Mouse (Mus musculus) E14TG2a.4 (cell line): ENCODE results near the gene Bola2.

Experiments
- CTCF ChIP-seq: conservative IDR thresholded peaks from 2 replicates; pipeline ENCODE4 v1.5.1; 2014; ENCODE audit warnings: low read length
- POU5F1 ChIP-seq: IDR thresholded peaks from 2 replicates; pipeline ENCODE4 v1.6.1; 2014; ENCODE audit warnings: low read length, borderline replicate concordance

- TF ChIP-seq CTCF (no peak), POU5F1 (no peak)
Measured at GRCm38 (mm10) chr7:126696303-126696702, 1.1 kb downstream of the Bola2 start.
